Mouse (Mus musculus) stomach, postnatal 0 days (tissue): ENCODE measurements around the gene Cdh4.

Source experiments
- CTCF ChIP-seq: IDR thresholded peaks from 2 replicates; pipeline ENCODE4 v1.5.1; 2016; ENCODE audit warnings: antibody characterized with exemption, low read depth, mild to moderate bottlenecking, moderate library complexity
- EP300 ChIP-seq: optimal IDR thresholded peaks from 2 replicates; pipeline ENCODE3; 2016; ENCODE audit warnings: antibody characterized with exemption

DNA sequence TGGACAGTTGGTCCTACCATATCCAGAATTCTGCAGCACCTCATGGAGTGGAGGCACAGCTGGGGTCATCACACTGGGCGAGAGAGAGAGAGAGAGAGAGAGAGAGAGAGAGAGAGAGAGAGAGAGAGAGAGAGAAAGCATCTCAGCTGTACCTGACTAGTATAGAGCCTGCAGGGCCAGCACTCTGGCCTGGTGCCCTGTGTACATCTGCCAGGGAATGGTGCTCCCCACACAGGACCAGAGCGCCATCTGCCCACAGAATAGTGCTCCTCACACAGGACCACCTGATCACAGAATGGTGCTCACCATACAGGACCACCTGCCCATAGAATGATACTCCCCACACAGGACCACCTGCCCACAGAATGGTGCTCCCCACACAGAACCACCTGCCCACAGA, 322.2 kb downstream of the Cdh4 start:
- TF ChIP-seq EP300: no peak
- no peak for TF ChIP-seq CTCF
